Mouse (Mus musculus) bone marrow macrophage, adult 2 months (primary cell): ENCODE data around the gene Soat1. TPM values are rescaled to one million over a fixed set of nuclear protein-coding genes. Genes with fewer than 3 reads are reported as not detected.
"Not testable (repeated sequence)": the region's sequence is repeated elsewhere in the genome, so short reads cannot be mapped to it uniquely, and the experiment has no call there.

Experiments used
- H3K27ac ChIP-seq: 2 replicates; pipeline ENCODE4 v1.5.1; 2012; ENCODE audit warnings: low read depth, low read length; ENCODE audit not compliant: insufficient read depth
- H3K4me1 ChIP-seq: 2 replicates; pipeline ENCODE4 v1.6.1; 2012; ENCODE audit warnings: low read length; ENCODE audit not compliant: control insufficient read depth, insufficient read depth
- H3K4me3 ChIP-seq: 2 replicates; pipeline ENCODE4 v1.5.1; 2012; ENCODE audit warnings: mild to moderate bottlenecking, low read length, moderate library complexity; ENCODE audit not compliant: insufficient read depth
- CTCF ChIP-seq: IDR thresholded peaks from 2 replicates; pipeline ENCODE4 v1.5.1; 2012; ENCODE audit warnings: low read depth, mild to moderate bottlenecking, low read length, moderate library complexity
- POLR2A ChIP-seq: IDR thresholded peaks from 2 replicates; pipeline ENCODE4 v1.6.1; 2012; ENCODE audit warnings: mild to moderate bottlenecking, low read depth, low read length, borderline replicate concordance
- polyA plus RNA-seq: library from polyadenylated mRNA; stranded (reverse); fragments of >200 nt; gene quantifications from 2 replicates; pipeline ENCODE4 v1.2.4, GENCODE M21; 2012; ENCODE audit not compliant: missing spikeins, insufficient read depth, insufficient read length

Gene Soat1
- polyA plus RNA-seq, 1 experiment, result 305 TPM

DNA sequence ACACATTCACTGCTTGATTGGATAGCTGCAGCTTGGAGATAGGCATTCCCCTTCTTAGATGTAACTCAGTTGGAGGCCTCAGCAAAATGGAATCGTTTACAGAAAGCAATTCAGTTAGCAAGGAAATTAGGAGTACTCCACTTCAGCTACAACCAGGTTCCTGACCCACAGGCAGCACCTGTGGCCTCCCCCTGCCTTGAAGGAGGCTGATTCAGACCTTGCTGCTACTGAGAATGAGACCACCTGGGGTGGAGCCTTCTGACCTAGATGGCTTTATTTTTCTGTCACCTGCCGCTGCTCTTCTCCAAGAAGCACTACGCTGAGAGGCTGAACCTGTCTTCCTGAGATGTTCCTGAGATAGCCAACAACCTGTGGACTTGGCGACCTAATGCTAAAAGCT lies 65.6 kb downstream of the Soat1 start:
- no peak for TF ChIP-seq CTCF
- TF ChIP-seq POLR2A, result no peak
- no peaks in the 10 kb centered on the region for H3K4me1 ChIP-seq
- H3K4me3 ChIP-seq, result no peak overlapping the region
- H3K27ac ChIP-seq, result no peak overlapping the region

- Histone ChIP-seq H3K27ac (no peak overlapping the region), H3K4me3 (no peak overlapping the region)
- TF ChIP-seq POLR2A (no peak), CTCF (no peak)
Observed at GRCm38 (mm10) chr1:156408004-156408403, 66.1 kb downstream of the Soat1 start.

GRCm38 (mm10) chr1:156403251-156403650 lies 70.9 kb downstream of the Soat1 start:
- no peak for TF ChIP-seq CTCF
- TF ChIP-seq POLR2A, result no peak

More at GRCm38 (mm10) chr1:156408004-156408403, 66.1 kb downstream of the Soat1 start:
- H3K4me1 ChIP-seq, result no peaks in the 10 kb centered on the region

GRCm38 (mm10) chr1:156402491-156402890 lies 71.6 kb downstream of the Soat1 start:
- Histone ChIP-seq H3K4me1 (no peaks in the 10 kb centered on the region), H3K4me3 (no peak overlapping the region), H3K27ac (no peak overlapping the region)
- TF ChIP-seq CTCF, result no peak
- TF ChIP-seq POLR2A, result no peak

More at GRCm38 (mm10) chr1:156403251-156403650, 70.9 kb downstream of the Soat1 start:
- Histone ChIP-seq H3K4me3 (no peak overlapping the region), H3K27ac (no peak overlapping the region), H3K4me1 (no peaks in the 10 kb centered on the region)

GRCm38 (mm10) chr1:156400159-156400558 lies 74.0 kb downstream of the Soat1 start:
- H3K4me3 ChIP-seq, H3K4me1 ChIP-seq, H3K27ac ChIP-seq: not testable (repeated sequence)

GRCm38 (mm10) chr1:156393148-156393547 lies 81.0 kb downstream of the Soat1 start:
- TF ChIP-seq CTCF, result no peak
- no peak for TF ChIP-seq POLR2A
- Histone ChIP-seq H3K27ac (no peak overlapping the region), H3K4me3 (no peak overlapping the region), H3K4me1 (no peaks in the 10 kb centered on the region)

GRCm38 (mm10) chr1:156386880-156387279 lies 87.3 kb downstream of the Soat1 start:
- TF ChIP-seq CTCF (no peak), POLR2A (no peak)
- H3K27ac ChIP-seq, result no peak overlapping the region
- H3K4me3 ChIP-seq, result no peak overlapping the region
- H3K4me1 ChIP-seq, result no peaks in the 10 kb centered on the region

DNA sequence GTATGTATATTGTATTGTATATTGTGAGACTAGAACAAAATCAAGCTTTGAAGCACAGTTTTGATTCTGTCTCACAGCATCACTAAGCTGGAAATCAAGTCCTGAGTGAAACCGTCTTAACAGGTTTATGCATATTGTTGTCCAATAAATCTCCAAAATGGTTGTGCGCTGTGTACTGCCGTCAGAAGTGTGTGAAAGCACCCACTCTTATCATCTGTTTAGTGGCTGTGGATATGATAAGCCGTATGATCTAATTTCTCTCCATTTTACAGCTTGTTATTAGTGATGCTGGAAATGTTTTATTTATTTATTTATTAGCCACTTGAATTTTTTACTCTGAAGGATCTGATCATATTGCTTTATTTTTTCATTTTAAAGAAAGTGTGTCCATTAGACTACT lies 87.9 kb downstream of the Soat1 start:
- Histone ChIP-seq H3K4me1 (no peaks in the 10 kb centered on the region), H3K27ac (no peak overlapping the region), H3K4me3 (no peak overlapping the region)
- TF ChIP-seq POLR2A, result no peak
- TF ChIP-seq CTCF, result no peak

DNA sequence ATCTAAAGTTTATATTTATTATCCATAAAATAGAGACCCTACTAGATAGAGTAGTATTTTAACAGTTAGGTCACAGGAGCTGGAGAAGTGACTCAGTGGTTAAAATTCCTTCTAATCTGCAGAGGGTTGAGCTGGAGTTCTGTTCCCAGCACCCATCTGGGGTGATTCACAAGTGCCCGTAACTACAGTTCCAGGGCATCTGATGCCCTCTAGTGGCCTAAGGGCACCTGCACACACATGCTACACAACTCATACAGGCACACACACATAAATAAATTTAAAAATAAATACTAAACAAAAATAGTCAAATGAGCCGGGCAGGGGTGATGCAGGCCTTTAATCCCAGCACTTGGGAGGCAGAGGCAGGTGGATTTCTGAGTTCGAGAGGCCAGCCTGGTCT lies 92.9 kb downstream of the Soat1 start:
- Histone ChIP-seq H3K4me3 (no peak overlapping the region), H3K27ac (no peak overlapping the region), H3K4me1 (no peaks in the 10 kb centered on the region)
- no peak for TF ChIP-seq CTCF
- TF ChIP-seq POLR2A, result no peak

Other genes starting within 250 kb of the Soat1 start
- not detected in 2 replicates for gene Tdrd5, start 170.7 kb downstream of the Soat1 start, polyA plus RNA-seq
- gene Nphs2, start 163.6 kb downstream of the Soat1 start, polyA plus RNA-seq, result not detected in 2 replicates
- 1,413 and 1,455 TPM in 2 replicates for gene Gm2000, start 108.3 kb downstream of the Soat1 start, polyA plus RNA-seq
- gene Axdnd1, start 53.2 kb downstream of the Soat1 start, polyA plus RNA-seq, result 1.8 and 3.0 TPM in 2 replicates
- 7.5 and 10.8 TPM in 2 replicates for gene Gm10031, start 49.7 kb upstream of the Soat1 start, polyA plus RNA-seq
- gene Abl2, start 84.5 kb upstream of the Soat1 start, polyA plus RNA-seq, result 13.4 and 16.3 TPM in 2 replicates
- gene Tor3a, start 200.0 kb upstream of the Soat1 start, polyA plus RNA-seq, result 68.8 and 79.4 TPM in 2 replicates
- gene Fam20b, start 244.8 kb upstream of the Soat1 start, polyA plus RNA-seq, result 25.1 and 27.3 TPM in 2 replicates